Mouse (Mus musculus): ENCODE measurements around the gene Gm11492. TPM values are rescaled to one million over a fixed set of nuclear protein-coding genes. Genes with fewer than 3 reads are reported as not detected.

Gene Gm11492
- polyA plus RNA-seq, 1 experiment, result not detected

DNA sequence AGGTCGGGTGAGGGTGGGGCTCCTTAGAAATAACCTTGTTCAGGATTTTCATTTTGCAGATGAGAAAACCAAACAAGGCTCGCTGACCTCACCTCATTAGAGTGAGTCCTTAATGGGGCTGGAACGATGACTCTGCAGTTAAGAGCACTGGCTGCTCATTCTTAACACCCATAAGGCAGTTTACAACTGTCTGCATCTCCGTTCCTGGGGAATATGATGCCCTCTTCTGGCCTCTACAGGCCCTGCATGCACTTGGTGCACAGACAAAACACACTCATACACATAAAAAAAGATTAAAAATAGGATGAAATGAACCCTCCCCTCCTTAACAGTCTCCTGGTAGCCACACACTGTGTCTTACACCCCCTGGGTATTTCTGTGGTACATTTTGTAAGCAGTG lies 38.5 kb upstream of the Gm11492 start:
- Histone ChIP-seq H3K27me3 (ENCODE audit: control insufficient read depth, insufficient read depth, low read length, poor library complexity, severe bottlenecking) (no peaks in the 10 kb centered on the region), H3K9me3 (replicated peaks; ENCODE audit: control insufficient read depth, insufficient read depth, low read length, poor library complexity, severe bottlenecking) (no peaks in the 10 kb centered on the region), H3K9ac (ENCODE audit: low read depth, poor library complexity, severe bottlenecking) (no peak overlapping the region), H3K4me3 (ENCODE audit: low read depth, low read length) (no peak overlapping the region), H3K4me1 (ENCODE audit: control insufficient read depth, insufficient read depth, low read length) (no peaks in the 10 kb centered on the region), H3K27ac (ENCODE audit: insufficient read depth, low read length) (no peak overlapping the region), H3K36me3 (ENCODE audit: control insufficient read depth, insufficient read depth, low read length, poor library complexity, severe bottlenecking) (no peaks in the 10 kb centered on the region)
- TF ChIP-seq EP300 (IDR thresholded peaks at IDR 0.05; ENCODE audit: insufficient read depth, low read depth, low read length) (no peak), POLR2A (IDR thresholded peaks at IDR 0.05; ENCODE audit: insufficient read depth, low read length) (no peak), CTCF (IDR thresholded peaks at IDR 0.05; ENCODE audit: low read depth, low read length) (peak; percentile 58)

- Histone ChIP-seq H3K9ac (ENCODE audit: low read depth, poor library complexity, severe bottlenecking) (no peak overlapping the region), H3K4me1 (ENCODE audit: control insufficient read depth, insufficient read depth, low read length) (no peaks in the 10 kb centered on the region), H3K27me3 (ENCODE audit: control insufficient read depth, insufficient read depth, low read length, poor library complexity, severe bottlenecking) (no peaks in the 10 kb centered on the region), H3K4me3 (ENCODE audit: low read depth, low read length) (no peak overlapping the region), H3K36me3 (ENCODE audit: control insufficient read depth, insufficient read depth, low read length, poor library complexity, severe bottlenecking) (0 out of 2 replicates have a peak, but pooled peaks cover under 1% of the 10 kb centered on the region), H3K9me3 (replicated peaks; ENCODE audit: control insufficient read depth, insufficient read depth, low read length, poor library complexity, severe bottlenecking) (no peaks in the 10 kb centered on the region), H3K27ac (ENCODE audit: insufficient read depth, low read length) (no peak overlapping the region)
- TF ChIP-seq CTCF (IDR thresholded peaks at IDR 0.05; ENCODE audit: low read depth, low read length) (no peak), POLR2A (IDR thresholded peaks at IDR 0.05; ENCODE audit: insufficient read depth, low read length) (no peak), EP300 (IDR thresholded peaks at IDR 0.05; ENCODE audit: insufficient read depth, low read depth, low read length) (no peak)
Measured at GRCm38 (mm10) chr11:87531695-87532094, 34.8 kb upstream of the Gm11492 start.

DNA sequence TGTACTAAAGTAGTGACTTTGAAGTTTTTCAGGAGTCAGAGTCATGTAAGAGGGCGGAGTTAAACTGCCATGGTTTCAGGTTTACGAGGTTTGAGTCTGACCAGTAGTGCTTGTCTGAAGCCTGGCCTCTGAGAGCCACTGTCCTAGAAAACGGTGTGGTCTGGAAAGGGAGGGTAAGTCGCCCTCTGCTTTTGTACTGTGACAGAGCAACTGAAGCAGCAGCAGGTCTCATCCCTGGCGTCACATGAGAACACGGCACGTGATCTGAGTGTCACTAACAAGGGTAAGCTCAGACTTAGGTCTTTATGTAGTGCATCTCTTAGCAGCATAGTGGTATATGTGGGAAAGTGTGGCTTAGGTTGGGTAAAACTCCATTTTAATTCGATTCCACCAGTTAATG lies 24.2 kb upstream of the Gm11492 start:
- H3K4me1 ChIP-seq (ENCODE audit: control insufficient read depth, insufficient read depth, low read length), result no peaks in the 10 kb centered on the region
- no peak overlapping the region for H3K27ac ChIP-seq (ENCODE audit: insufficient read depth, low read length)
- no peaks in the 10 kb centered on the region; the same call in 1 of the 2 replicates for H3K36me3 ChIP-seq (ENCODE audit: control insufficient read depth, insufficient read depth, low read length, poor library complexity, severe bottlenecking)
- no peak overlapping the region for H3K4me3 ChIP-seq (ENCODE audit: low read depth, low read length)
- H3K9me3 ChIP-seq (replicated peaks; ENCODE audit: control insufficient read depth, insufficient read depth, low read length, poor library complexity, severe bottlenecking), result no peaks in the 10 kb centered on the region
- H3K9ac ChIP-seq (ENCODE audit: low read depth, poor library complexity, severe bottlenecking), result no peak overlapping the region
- no peaks in the 10 kb centered on the region for H3K27me3 ChIP-seq (ENCODE audit: control insufficient read depth, insufficient read depth, low read length, poor library complexity, severe bottlenecking)
- no peak for TF ChIP-seq POLR2A (IDR thresholded peaks at IDR 0.05; ENCODE audit: insufficient read depth, low read length)
- TF ChIP-seq EP300 (IDR thresholded peaks at IDR 0.05; ENCODE audit: insufficient read depth, low read depth, low read length), result no peak
- no peak for TF ChIP-seq CTCF (IDR thresholded peaks at IDR 0.05; ENCODE audit: low read depth, low read length)

GRCm38 (mm10) chr11:87542906-87543305 lies 23.5 kb upstream of the Gm11492 start:
- no peak for TF ChIP-seq POLR2A (IDR thresholded peaks at IDR 0.05; ENCODE audit: insufficient read depth, low read length)
- no peak for TF ChIP-seq CTCF (IDR thresholded peaks at IDR 0.05; ENCODE audit: low read depth, low read length)
- no peak for TF ChIP-seq EP300 (IDR thresholded peaks at IDR 0.05; ENCODE audit: insufficient read depth, low read depth, low read length)
- no peak overlapping the region for H3K9ac ChIP-seq (ENCODE audit: low read depth, poor library complexity, severe bottlenecking)
- H3K4me1 ChIP-seq (ENCODE audit: control insufficient read depth, insufficient read depth, low read length), result no peaks in the 10 kb centered on the region
- no peak overlapping the region for H3K27ac ChIP-seq (ENCODE audit: insufficient read depth, low read length)
- H3K4me3 ChIP-seq (ENCODE audit: low read depth, low read length), result no peak overlapping the region
- no peaks in the 10 kb centered on the region for H3K27me3 ChIP-seq (ENCODE audit: control insufficient read depth, insufficient read depth, low read length, poor library complexity, severe bottlenecking)
- H3K9me3 ChIP-seq (replicated peaks; ENCODE audit: control insufficient read depth, insufficient read depth, low read length, poor library complexity, severe bottlenecking), result no peaks in the 10 kb centered on the region
- H3K36me3 ChIP-seq (ENCODE audit: control insufficient read depth, insufficient read depth, low read length, poor library complexity, severe bottlenecking), result no peaks in the 10 kb centered on the region; the same call in 1 of the 2 replicates

DNA sequence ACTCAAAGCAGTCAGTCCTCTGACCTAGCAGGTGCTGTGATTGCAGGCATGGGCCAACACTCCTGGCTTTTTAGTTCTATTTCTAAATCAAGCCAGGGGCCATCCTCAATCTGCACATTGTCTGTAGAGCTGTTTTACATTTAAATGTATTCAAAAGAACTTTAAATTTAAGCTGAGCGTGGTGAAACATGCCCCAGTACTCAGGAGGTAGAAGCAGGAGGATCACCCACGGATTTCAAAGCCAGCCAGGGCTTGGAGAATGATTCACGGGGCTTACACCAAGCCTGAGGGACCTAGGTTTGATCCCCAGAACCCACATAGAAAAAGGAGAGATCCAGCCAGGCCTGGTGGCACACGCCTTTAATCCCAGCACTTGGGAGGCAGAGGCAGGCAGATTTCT lies 13.1 kb upstream of the Gm11492 start:
- Histone ChIP-seq H3K36me3 (ENCODE audit: control insufficient read depth, insufficient read depth, low read length, poor library complexity, severe bottlenecking) (0 out of 2 replicates have a peak, but pooled peaks cover 2% of the 10 kb centered on the region), H3K4me1 (ENCODE audit: control insufficient read depth, insufficient read depth, low read length) (no peaks in the 10 kb centered on the region), H3K9ac (ENCODE audit: low read depth, poor library complexity, severe bottlenecking) (no peak overlapping the region), H3K9me3 (replicated peaks; ENCODE audit: control insufficient read depth, insufficient read depth, low read length, poor library complexity, severe bottlenecking) (no peaks in the 10 kb centered on the region), H3K27me3 (ENCODE audit: control insufficient read depth, insufficient read depth, low read length, poor library complexity, severe bottlenecking) (no peaks in the 10 kb centered on the region), H3K27ac (ENCODE audit: insufficient read depth, low read length) (no peak overlapping the region), H3K4me3 (ENCODE audit: low read depth, low read length) (no peak overlapping the region)
- TF ChIP-seq POLR2A (IDR thresholded peaks at IDR 0.05; ENCODE audit: insufficient read depth, low read length) (no peak), EP300 (IDR thresholded peaks at IDR 0.05; ENCODE audit: insufficient read depth, low read depth, low read length) (no peak), CTCF (IDR thresholded peaks at IDR 0.05; ENCODE audit: low read depth, low read length) (no peak)

GRCm38 (mm10) chr11:87554386-87554785 lies 12.1 kb upstream of the Gm11492 start:
- no peaks in the 10 kb centered on the region for H3K4me1 ChIP-seq (ENCODE audit: control insufficient read depth, insufficient read depth, low read length)
- TF ChIP-seq CTCF (IDR thresholded peaks at IDR 0.05; ENCODE audit: low read depth, low read length) (no peak), EP300 (IDR thresholded peaks at IDR 0.05; ENCODE audit: insufficient read depth, low read depth, low read length) (no peak), POLR2A (IDR thresholded peaks at IDR 0.05; ENCODE audit: insufficient read depth, low read length) (no peak)
- 0 out of 2 replicates have a peak, but pooled peaks cover 2% of the 10 kb centered on the region for H3K36me3 ChIP-seq (ENCODE audit: control insufficient read depth, insufficient read depth, low read length, poor library complexity, severe bottlenecking)
- H3K4me3 ChIP-seq (ENCODE audit: low read depth, low read length), result no peak overlapping the region
- no peaks in the 10 kb centered on the region for H3K9me3 ChIP-seq (replicated peaks; ENCODE audit: control insufficient read depth, insufficient read depth, low read length, poor library complexity, severe bottlenecking)
- H3K9ac ChIP-seq (ENCODE audit: low read depth, poor library complexity, severe bottlenecking), result no peak overlapping the region
- H3K27ac ChIP-seq (ENCODE audit: insufficient read depth, low read length), result no peak overlapping the region
- no peaks in the 10 kb centered on the region for H3K27me3 ChIP-seq (ENCODE audit: control insufficient read depth, insufficient read depth, low read length, poor library complexity, severe bottlenecking)
